Mouse (Mus musculus): ENCODE results near the gene Fas. TPM values are rescaled to one million over a fixed set of nuclear protein-coding genes. Genes with fewer than 3 reads are reported as not detected.

The Fas gene
- total RNA-seq, 4 experiments from 2014 or later: 0.50 to 4.2 (median 2.6) TPM

GRCm38 (mm10) chr19:34353291-34353805 is 62.9 kb downstream of the Fas start:
- DNase-seq (ENCODE audit: low spot score in 2 of 2): no peak

DNA sequence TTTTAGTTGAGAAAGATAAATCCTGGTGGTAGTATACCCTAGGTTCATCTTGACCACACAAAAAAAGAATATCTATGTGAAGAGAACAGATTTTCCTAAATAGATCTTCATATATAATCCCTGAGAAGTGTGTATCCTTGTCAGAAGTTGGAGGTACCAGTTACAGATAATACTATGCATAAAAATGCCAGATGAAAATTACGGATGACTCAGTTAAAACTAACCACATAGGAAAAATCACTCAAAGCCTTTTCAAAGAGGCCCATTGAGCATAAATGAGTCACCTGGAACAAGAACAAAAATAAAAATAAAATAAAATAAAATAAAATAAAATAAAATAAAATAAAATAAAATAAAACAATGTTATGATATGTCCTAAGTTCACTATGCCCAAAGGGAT is 72.2 kb downstream of the Fas start:
- no peak for DNase-seq (ENCODE audit: low spot score in 2 of 2)

DNA sequence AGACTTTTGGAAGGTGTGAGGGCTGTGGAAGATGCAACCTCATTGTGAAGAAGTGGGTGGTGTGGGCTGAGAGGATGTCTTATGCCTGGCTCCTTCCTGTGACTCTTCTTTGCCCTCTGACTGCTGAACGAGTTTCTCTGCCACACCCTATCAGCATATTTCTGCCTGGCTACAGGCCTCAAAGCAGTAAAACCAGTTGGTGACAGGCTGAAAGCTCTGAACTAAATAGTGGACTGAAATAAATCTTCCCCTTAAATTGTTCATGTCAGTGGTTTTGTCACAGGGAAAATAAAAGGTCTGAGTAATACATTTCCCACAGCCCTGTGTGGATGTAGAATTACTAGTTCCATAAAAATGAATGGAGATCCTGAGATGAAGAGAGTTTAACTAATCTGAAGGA is 79.1 kb downstream of the Fas start:
- no peak for DNase-seq (ENCODE audit: low spot score in 2 of 2)

- no peak for DNase-seq (ENCODE audit: low spot score in 2 of 2)
These were observed 79.9 kb downstream of the Fas start for GRCm38 (mm10) chr19:34370397-34370796.

Other genes with a start within 250 kb of the Fas start
- gene Lipn, start 223.3 kb upstream of the Fas start, total RNA-seq (2022): not detected
- gene Lipm, start 189.7 kb upstream of the Fas start, total RNA-seq (2022): under 1 TPM; 0.17 to 0.39 (median 0.35) TPM
- under 1 TPM in 1 of 4 experiments, not detected in 3; 0.33 TPM for gene Ankrd22, start 124.6 kb upstream of the Fas start, total RNA-seq (2022)
- gene Stambpl1, start 98.4 kb upstream of the Fas start, total RNA-seq (2022): 10 to 100 TPM; 20.6 to 24.6 (median 22.9) TPM
- 10 to 100 TPM; 11.6 to 20.4 (median 15.1) TPM for gene Acta2, start 35.1 kb upstream of the Fas start, total RNA-seq (2022)
- gene Ch25h, start 184.5 kb downstream of the Fas start, total RNA-seq (2022): 1 to 10 TPM in 2 of 4 experiments, not detected in 2; 2.6 to 4.6 TPM
- gene Lipa, start 236.8 kb downstream of the Fas start, total RNA-seq (2022): 10 to 100 TPM; 19.3 to 28.7 (median 24.5) TPM

Measured in layer of hippocampus, adult 8-10 months (tissue).